Mouse (Mus musculus) right cerebral cortex, postnatal 10 days (tissue): ENCODE data around the gene Aqp9.
"Not testable (repeated sequence)": the region's sequence is repeated elsewhere in the genome, so short reads cannot be mapped to it uniquely, and the experiment has no call there.

Experiments
- DNase-seq, 2 experiments: peaks; one replicate each; pipeline ENCODE4 v3.0.0; 2021; ENCODE audit warnings: low spot score in 2 of 2

The Aqp9 gene

DNA sequence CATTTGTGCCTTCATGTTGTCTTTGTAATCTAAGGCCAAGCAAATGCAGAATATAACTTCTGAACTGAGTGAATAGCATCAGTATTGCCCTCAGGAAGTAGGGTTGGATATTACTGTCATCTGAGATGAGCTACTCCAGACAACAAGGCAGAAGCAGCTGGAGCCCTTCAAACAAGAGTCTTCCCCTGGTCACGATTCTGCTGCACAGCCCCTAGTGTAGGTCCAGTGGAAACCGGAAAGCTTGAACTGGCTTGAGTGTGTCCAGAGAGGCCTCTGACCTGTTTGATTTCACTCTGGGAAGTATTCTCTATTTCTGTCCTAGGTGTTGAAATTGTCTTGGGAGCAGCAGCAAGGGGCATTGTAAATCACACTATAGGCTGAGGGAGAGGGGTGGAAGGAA lies 29.5 kb downstream of the Aqp9 start:
- DNase-seq = no peak

DNA sequence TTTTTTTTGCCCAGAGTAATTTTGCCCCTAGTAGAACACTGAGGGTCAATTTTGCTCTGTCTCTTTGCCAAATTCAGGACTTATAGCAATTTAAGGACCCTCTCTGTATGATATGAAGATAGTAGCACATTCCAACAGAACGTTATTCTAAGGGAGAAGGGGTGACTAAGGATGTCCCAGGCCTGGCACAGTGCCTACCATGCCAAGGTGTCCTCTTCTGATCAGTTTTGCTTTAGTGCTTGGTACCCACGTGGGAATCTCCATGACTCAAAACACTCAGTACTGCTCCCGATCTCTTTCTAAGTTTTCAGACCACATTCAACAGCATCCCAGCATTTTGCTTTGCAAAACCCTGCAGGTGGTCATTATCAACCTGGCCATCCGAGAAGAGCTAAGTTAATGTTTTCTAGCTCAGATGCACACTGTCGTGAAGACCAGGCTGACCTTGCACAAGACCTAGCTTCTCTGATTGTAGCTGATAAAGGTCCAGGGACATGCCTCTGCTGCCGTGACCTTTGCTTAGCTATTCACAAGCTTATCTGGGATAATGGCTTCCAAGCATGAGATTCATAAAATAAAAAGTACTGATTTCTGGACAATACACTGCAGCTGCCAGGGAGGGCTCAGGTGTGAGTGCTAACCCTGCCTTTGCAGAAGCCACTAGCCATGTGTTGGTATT lies 31.1 kb downstream of the Aqp9 start:
- DNase-seq = no peak

DNA sequence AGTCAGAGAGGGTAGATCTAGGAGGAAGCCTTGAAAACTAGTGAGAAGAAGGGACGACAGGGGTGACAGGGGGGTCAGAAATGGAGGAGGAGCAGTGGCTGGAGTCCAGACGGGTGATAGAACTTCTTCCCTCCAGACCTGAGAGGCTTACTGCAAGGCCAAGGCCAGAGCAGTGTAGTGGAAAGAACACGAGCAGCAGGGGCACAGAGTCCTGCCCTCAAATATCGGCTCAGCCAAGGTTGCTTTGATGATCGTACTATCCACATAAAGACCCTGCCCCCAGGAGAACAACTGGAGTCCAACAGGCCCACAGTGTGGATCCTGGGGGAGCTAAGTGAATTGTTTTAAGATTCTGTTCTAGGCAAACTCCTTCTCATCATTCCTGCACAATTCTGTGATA lies 33.4 kb downstream of the Aqp9 start:
- no peak for DNase-seq

DNA sequence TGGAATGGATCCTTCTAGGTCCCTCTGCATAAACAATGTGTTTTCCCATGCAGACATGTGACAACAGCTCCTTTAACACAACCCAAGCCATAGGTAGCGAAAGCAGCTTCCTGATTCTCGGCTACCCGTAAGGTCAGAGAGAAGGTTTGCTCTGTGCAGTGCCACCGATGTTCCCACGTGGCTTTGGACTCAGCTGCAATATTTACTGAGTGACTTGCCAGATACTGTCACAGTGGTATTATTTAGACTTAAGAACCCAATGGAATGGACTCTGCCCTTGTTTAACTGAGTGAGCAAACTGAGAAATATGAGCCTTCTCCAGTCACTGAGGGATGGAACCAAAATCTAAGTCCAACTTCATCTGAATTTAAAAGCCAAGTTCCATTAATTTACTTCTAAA lies 35.3 kb downstream of the Aqp9 start:
- no peak for DNase-seq

DNA sequence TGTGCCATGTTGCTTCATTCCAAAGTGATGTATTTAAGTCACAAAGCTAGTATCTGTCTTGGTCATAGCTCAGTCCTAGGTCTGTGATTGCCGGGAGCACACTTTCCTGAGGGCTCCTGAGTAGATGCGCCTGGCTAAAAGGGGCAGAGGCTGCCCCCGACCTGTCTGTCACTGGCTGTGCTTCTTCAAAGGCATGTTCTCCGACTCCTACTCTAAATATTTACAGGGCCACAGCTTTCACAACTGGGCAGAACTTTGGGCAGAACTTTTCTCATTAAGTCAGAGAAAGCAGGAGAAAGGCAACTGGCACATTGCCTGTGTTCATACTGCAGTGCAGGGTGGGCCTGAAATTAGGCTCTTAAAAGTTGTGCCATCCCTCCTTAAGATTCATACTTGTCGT lies 36.7 kb downstream of the Aqp9 start:
- no peak for DNase-seq

DNA sequence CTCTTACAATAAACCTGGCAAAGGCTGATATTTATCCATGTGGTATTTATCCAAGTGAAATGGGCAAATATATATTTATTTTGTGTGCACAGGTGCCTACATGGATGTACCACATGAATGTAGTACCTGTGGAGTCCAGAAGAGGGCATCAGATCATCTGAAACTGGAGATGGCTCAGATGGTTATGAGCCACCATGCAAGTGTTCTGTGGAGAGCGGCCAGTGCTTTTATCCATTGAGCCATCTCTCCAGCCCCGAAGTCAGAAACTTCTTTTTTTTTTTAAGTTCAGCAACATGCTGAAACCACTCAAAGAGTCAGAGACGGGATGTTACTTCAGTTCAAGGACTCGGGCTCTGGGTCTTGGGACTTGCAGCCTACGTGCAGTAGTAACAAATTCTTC lies 39.6 kb downstream of the Aqp9 start:
- DNase-seq = peak; percentile 72 to 79

DNA sequence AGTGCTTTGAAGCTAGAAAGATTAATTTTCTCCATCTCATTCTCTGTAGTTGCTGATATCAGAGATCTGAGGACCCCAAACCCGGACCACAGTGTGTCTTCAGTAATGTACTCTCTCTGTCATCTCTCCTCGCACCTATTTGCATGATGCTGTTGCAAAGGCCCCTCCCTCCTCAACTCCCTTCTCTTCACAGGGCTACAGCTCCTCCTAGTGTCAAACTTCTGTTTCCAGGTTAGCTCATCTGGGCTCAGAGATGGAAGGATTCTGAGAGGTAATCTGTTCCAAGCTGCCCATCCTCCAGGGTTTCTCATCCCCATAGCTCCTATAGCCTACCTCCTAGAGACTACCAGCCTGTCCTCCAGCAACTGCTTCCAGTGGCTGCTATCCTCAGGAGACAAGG lies 42.3 kb downstream of the Aqp9 start:
- DNase-seq = peak; percentile 29 to 42

DNA sequence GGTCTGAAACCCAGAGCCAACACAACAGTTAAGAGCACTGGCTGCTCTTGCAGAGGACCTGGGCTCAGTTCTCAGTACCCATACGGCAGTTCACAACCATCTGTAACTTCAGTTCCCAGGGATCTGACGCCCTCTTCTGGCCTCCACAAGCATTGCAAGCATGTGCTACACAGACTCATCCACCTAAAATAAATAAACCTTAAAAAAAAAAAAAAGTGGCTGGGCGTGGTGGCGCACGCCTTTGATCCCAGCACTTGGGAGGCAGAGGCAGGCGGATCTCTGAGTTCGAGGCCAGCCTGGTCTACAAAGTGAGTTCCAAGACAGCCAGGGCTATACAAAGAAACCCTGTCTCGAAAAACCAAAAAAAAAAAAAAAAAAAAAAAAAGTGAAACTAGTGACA lies 45.4 kb downstream of the Aqp9 start:
- not testable (repeated sequence) for DNase-seq

DNA sequence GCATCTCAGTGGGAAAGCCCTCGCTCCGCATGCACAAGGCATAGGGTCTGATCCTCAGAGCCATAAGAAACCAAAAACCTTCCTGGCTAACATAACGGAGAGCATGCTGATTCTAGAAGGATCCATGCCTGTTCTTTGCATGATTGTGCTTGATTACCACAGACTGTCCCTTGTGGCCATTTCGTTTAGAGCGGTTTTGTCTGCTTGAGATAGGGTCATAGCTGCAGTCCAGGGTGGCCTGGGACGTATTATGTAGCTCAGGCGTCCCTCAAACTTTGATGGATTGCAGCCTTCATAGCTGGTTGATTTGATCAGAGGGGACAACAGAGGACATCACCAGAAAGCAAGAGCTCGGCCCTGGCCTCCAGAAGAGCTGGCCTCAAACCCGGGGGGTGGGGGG lies 47.6 kb downstream of the Aqp9 start:
- no peak for DNase-seq

DNA sequence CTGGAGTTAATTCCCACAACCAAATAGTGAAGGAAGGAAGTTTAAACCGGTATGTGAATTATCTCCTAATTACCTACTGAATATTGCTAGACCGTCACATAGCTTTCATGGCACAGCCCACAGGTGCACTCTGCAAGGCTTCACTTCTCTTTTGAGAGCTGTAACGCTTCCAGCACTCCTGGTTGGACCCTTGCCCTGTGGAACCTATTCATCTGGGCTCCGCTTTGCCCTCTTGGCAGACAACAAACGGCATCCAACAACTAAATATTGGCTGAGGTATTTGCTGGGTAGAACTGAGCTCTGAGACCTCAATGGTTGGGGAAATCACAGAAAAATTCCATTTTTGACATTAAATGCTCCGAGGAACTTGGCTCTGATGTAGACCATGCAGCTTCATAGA lies 55.3 kb downstream of the Aqp9 start:
- no peak for DNase-seq

DNA sequence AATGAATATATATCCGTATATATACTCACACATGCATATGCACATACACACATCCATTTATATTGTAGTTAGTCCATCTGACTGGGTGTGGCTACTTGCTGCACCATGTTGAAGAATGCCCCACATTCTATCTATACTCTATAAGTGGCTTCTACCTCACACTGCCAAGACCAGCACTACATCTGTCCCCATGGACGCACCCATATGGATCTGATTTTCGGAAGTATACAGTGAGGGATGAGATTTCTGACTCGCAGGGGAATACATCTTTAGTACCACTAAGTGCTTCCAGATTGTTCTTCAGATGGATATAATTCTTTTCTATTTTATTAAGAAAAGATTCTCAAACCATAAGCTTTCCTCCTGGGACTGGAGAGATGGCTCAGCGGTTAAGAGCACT lies 65.0 kb downstream of the Aqp9 start:
- no peak for DNase-seq

DNA sequence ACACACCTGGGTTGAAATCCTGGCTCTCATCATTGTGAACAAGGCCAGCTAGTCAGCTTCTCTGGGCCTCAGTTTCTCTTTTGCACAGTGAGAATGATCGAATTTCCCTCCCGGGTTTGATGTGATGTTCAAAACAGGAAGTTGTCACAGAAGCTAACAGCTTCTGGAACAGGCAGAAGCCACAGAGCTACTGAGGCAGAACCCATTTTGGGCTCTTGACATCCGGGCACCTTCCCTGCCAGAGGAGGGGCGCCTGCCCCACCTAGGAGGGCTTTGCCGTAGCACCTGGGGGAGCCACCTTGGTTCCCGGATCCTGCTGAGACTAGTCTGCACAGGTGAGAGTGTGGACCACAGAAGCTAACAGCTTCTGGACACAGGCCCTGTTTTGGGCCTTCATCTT lies 74.4 kb downstream of the Aqp9 start:
- no peak for DNase-seq

DNA sequence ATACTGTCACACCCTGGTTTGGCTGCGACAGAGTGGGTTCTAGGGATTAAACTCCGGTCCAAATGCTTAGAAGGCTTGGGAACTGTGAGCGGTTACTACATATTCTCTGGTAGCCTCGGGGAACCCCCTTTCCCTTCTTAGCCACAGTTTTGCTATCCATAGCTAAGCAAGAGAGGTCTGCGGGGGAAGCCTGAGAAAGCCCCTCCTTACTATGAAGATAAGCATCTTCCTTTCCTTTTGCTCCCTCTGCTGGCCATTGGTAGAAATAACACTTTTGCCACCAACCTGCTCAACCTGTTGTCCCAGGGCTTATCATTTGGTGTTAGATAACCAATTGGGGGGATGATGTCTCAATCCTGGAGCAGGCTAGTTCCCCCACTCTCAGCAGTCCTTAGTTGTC lies 76.4 kb downstream of the Aqp9 start:
- DNase-seq = peak; percentile 61 to 74

DNA sequence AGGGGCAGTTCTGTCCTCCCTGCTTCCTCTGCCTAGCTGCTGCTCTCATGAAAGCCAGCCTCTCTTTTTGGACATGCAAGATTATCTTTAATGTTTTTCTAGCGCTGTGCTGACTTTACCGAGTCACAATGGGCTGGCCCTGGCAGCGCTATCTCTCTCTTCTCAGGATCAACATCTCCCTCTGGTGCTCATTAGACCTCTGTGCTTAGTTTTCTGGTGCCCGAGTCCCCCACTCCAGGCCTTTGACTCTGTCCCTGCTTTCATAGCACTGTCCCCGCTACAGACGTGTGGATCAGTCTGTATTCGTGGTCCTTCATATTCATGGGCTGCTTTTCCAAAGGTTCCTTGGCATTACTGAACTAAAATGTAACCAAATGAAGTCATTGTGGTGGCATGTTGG lies 89.3 kb downstream of the Aqp9 start:
- DNase-seq = peak in 1 of 2 experiments; percentile 19

DNA sequence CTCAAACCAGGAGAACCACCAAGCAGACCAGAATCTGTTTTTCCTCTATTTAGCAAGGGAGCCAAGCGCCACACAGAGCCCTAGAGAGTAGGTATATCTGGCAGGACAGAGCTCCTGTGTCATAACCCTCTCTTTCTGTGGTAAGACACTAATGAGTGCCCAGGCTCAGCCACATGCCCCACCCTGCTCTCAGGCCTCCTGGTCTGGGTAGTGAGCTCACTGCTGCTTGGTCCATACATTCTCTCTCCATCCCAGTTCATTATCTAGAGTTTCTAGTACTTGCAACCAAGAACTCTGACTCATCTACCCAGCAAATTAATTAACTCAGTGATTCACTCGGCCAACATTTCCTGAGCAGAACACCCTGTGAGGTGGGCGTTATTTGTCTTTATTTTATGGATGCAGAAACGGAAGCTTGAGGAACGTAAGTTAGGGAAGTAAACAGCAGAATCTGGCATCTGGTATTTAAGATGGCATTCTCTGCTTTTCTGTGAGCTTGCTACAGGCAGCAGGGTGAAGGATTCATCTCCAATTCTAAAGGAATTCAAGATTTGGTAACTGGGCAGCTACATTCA lies 91.1 kb downstream of the Aqp9 start:
- DNase-seq = peak in 1 of 2 experiments; percentile 19

DNA sequence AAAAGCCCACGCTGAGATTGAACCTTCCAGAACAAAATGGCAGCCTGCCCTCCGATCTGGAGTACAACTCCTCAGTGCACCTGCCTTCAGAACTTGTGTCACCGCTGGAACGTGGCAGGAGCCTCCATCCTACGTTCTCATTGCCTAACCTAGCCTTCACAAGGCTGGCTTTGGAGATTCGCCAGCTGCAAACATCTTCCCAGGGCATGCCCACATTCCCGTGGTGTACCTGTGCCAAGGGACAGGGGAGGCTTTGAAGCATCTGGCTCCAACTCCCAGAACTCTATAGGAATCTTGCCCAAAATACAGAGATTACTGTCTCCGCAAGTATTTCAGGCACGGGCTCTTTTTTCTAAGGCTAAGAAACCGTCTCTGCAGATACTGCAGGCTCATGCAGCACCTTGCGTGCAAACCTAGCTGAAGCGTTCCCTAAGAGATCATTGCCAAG lies 92.3 kb downstream of the Aqp9 start:
- peak; percentile 67 to 73 for DNase-seq

DNA sequence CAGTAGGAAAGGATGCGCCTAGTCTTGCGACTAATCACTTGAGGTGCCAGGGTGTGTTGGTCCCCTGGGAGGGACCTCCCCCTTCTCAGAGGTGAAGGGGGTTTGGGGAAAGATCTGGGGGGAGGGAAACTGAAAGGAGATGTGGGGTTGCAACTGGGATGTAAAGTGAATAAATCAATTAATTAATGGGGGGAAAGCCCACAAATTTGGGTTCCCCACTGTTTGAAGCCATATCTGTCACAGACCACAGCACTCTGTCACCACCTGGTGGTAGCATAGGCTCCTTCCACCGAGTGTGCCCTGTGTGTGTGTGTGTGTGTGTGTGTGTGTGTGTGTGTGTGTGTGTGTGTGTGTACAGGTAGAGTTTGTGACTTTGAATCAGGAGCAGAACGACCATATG lies 94.7 kb downstream of the Aqp9 start:
- peak; percentile 43 to 64 for DNase-seq

DNA sequence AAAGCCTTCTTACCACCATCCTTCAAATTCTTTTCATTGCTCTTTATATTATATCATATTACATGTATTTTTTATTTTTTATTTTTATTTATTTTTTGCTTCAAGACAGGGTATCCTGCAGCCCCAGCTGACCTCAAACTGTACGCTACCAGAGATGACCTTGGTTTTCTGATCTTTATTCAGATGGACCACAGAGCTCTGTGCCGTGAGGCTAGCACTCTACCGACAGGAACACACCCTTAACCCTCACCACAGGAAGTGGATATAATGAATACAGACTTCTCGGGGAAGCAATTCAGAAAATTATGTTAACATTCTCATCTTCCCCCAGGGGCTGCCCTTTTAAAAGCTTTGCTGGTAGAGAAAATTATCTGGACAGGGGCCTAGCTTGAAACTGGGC lies 95.4 kb downstream of the Aqp9 start:
- peak in 1 of 2 experiments; percentile 14 for DNase-seq

DNA sequence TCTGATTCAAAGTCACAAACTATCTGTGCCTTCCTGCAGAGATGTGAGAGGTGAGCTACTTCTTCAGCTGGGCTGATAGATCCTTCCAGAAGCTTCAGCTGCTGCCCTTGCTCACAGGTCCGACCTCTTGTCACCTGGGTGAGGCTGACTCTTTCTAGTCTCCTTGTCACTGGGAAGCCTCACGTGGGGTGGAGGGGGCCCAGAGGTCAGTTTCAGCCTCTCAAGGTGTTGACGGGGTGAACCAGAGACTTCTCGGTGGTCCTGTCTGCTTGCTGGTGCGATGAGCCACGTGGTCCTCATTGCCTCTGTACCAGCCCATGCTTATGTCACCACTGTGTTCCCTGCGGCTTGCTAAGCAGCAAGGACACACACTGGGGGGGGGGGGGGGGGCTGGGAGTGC lies 96.0 kb downstream of the Aqp9 start:
- DNase-seq = peak in 1 of 2 experiments; percentile 22

DNA sequence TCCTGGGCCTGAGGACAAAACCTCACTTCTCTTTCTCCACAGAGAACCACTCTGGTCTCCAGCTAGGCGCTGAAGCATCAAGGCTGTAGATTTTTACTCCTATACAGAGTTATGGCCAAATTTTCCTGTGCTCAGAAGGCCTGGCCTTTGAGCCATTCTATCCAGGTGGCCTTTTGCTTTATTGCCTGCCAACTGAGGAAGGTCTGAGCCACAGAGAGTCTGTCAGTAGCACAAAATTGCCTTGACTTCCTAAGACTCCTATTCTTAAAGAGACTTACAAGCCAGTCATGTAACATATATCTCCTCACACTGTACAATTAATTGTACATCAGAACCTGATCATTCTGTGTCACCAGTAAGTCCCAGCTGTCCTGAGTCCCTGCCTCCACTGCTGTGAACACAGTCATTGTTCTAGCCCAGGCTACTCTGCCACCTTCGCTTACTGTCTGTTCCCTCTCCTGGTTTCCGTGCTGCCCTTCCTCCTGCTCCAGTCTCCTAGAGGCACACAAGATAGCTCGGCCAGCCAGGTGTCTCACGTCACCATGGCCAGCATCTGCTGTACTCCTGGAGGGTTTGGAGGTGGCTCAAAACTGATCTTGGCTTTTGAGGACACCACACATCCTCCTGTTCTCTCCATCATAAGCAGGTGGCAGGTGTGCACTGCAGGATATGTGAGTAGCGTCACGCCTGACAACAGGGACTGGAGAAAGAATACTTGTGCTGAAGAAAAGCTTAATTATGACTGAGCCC lies 96.7 kb downstream of the Aqp9 start:
- DNase-seq = peak in 1 of 2 experiments; percentile 23

DNA sequence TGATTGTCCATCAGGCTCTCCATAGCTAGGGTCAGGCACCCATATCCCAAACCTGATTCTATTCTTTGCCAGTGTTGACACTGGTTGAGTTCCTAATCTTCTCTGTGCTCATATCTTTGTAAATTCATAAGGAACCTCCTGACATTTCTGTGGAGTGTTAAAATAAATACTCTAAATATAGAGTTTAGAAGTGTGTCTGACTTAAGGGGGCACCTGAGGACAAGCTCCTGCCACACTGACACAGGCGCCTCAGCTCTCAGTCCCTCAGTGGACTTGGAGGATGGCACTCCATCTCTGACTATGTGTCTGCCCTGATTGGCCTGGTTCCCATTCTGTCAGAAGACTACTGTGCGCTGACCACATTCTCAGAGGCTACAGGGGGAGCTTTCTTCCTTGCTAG lies 97.9 kb downstream of the Aqp9 start:
- peak in 1 of 2 experiments; percentile 29 for DNase-seq

DNA sequence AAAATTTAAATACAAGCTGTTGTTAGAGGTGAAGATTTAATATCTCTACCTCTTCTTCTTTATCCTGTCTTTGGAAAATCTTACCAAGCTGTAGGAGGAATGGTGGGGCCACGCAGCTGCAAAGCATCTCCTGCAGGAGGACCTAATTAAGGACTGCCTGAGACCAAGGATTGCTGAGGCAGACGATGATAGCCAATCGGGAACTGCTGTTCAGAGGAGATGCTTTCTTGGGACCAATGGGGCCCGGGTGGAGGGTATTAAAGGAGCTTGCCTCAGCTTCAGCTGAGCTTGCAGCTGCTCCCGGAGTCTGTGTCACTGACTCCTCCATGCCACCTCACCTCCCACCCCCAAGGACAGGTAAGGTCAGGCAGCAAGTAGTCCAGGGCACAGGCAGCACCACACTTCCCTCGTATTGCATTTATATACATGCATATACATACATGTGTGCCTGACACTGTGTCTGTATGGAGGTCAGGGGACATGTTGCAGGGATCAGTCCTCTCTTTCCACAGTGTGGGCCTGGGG lies 99.6 kb downstream of the Aqp9 start:
- peak in 1 of 2 experiments; percentile 34 for DNase-seq

DNA sequence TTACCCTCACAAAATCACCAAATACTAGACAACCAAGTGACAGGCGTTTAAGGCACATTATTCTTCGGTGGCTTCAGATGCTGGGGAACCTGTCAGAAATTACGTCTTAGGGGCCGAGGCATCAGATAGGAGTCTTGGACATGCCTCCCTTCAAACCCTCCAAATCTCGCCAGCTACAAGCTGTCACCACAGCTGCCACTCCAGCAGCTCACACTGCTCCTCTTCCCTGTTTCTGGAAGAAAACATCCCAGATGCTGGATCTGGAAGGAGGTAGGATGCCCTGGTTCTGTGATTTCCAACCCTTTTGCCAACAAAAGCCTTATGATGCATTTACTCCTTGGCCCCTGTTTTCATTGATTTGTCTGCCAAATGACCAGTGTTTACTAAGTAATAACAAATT lies 101.3 kb downstream of the Aqp9 start:
- peak in 1 of 2 experiments; percentile 16 for DNase-seq
